Mouse (Mus musculus): Measurements from ENCODE around the gene Wipf3. TPM values are rescaled to one million over a fixed set of nuclear protein-coding genes. Genes with fewer than 3 reads are reported as not detected.

Gene Wipf3
- total RNA-seq (2021) = 1 to 10 TPM; 4.6 to 8.2 TPM
- long read RNA-seq, experiment 1, partial matches to known transcripts = 1 of 1 reads
- long read RNA-seq, experiment 1, other reads (novel, unspliced or antisense) = 0 of 1 reads
- long read RNA-seq, experiment 2 = 0 reads

- DNase-seq = peak; percentile 86
Observed at GRCm38 (mm10) chr6:54429447-54430194, at the start of gene Wipf3. Wipf3 (plus strand) TSS chr6:54429603.

- DNase-seq = no peak
Observed at GRCm38 (mm10) chr6:54382636-54383035, 46.8 kb upstream of the Wipf3 start.

GRCm38 (mm10) chr6:54383893-54384524 is 45.4 kb upstream of the Wipf3 start:
- no peak for DNase-seq

GRCm38 (mm10) chr6:54384777-54385176 is 44.6 kb upstream of the Wipf3 start:
- no peak for DNase-seq

DNA sequence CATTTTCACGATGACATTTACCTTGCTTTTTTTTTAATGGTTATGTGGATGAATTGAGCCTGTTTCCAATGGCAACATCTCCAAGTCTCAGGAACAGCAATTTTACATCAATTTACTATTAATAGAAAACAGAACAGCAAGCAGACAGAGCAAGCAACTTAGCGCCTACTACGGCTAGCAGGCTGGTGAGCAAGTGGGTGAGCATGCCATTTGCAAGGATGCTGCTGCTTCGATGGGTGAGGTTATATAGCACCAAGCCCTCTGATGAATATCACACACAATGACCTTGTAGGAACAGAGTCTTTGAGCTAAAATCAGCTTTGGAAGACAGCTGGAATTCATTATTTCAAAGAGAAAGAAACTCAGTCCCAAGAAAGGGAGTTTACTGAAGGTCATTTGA is 43.0 kb upstream of the Wipf3 start:
- DNase-seq = no peak

DNA sequence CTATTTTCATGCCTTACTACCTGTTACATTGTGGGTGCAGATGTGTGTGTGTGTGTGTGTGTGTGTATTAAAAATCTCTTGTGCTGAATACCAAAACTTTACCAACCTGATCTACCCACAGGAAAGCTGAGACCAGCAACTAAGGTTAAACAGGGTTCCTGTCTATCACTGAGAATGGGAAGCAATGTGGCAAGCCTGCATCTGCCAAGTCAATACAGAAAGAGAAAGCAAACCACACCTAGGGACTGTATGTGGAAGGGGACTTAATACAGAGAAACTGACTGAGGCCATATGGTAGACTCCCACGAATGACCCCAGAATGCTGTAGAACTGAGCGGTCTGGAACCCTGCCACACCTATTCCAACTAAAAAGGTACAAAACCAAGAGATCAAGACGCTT is 42.4 kb upstream of the Wipf3 start:
- DNase-seq = no peak

GRCm38 (mm10) chr6:54387751-54388150 is 41.7 kb upstream of the Wipf3 start:
- DNase-seq = no peak

- DNase-seq = no peak
Observed at GRCm38 (mm10) chr6:54388690-54389275, 40.6 kb upstream of the Wipf3 start.

DNA sequence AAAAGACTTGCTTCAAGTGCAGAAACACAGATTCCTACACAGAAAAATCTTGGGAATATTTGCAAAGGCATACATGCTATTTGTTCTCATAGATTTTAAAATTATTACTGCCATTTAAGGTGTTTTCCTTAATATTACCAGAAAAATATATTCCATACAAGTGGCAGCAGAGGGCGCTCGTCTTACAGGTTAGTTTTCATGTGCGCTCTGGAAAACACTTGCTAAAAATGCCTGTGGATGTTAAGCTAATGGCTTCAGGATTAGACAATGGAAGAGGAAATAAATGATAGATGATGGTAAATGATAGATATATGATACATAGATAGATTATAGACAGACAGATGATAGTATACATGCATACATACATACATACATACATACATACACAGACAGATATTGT is 37.6 kb upstream of the Wipf3 start:
- DNase-seq = peak; percentile 61

- DNase-seq = no peak
Observed at GRCm38 (mm10) chr6:54393886-54394285, 35.5 kb upstream of the Wipf3 start.

- no peak for DNase-seq
Observed at GRCm38 (mm10) chr6:54399194-54399923, 30.0 kb upstream of the Wipf3 start.

DNA sequence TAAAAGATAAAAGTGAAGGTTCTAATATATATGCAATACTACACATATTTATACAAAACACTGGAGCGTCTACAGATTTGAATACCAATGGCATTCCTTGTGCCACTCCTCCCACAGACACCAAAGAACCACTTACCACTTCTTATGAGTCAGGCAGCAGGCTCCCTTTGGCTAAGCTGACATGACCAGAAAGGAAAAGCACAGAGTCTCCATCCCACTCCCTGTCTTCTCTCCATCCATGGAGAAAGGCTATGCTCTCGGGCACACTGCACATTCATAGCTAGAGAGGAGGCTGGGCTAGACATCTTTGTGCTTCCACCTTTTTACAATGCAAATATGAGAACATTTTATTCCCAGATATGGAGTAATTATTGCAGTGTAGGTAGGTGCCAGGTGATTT is 27.9 kb upstream of the Wipf3 start:
- no peak for DNase-seq

- DNase-seq = no peak
Observed at GRCm38 (mm10) chr6:54404916-54405315, 24.5 kb upstream of the Wipf3 start.

DNA sequence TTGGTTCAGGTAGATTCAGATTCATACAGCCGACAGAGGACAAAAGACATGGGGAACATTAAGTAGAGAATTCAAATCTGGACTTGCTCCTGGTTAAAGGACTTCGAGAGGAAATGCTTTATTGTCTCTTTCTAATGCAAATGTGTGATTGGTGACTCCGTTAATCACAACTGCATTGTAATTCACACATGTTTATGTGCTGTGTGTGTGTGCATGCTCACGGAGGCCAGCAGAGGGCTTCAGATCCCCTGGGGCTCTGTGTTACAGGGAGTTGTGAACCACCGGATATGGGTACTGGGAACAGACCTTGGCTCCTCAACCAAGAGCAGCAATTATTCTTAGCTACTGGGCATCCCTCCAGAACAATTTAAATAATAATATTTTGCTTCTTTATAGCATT is 23.3 kb upstream of the Wipf3 start:
- DNase-seq = no peak

DNA sequence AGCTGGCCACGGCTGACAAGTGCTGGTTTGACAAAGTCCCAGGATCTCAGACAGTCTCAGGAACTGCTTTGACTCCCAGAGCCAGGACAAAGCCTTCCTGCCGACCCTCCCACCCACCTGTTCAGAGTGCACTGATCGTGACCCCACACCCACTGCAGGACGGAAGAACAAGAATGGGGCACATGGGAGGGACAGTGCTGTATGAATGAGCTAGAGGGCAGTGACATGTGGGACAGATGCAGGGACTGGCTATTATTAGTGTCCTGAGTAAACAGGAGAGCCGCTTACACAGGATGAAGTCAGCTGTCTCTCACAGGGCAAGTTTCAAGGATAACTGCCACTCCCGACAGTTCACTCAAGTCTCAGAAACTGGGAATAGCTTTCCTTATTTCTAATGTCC is 20.1 kb upstream of the Wipf3 start:
- no peak for DNase-seq

DNA sequence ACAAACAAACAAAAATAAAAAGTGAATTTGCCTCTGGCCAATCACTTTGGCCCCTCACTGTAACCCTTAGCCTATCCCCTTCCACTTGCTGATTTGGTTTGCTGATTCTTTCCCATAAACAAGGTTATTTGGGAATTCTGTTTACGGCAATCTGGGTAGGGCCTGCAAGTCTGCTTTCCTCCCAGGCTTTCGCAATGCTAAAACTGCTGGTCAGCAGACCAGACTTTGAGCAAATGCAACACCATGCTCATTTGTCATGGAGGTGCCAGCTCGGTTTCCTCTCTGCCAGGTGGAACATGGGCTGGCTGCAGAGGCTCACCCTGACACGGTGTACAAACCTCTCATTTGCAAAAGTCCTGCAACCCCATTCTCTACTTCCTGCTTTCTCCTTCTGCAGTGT is 19.0 kb upstream of the Wipf3 start:
- DNase-seq = no peak

GRCm38 (mm10) chr6:54411591-54411990 is 17.8 kb upstream of the Wipf3 start:
- no peak for DNase-seq

DNA sequence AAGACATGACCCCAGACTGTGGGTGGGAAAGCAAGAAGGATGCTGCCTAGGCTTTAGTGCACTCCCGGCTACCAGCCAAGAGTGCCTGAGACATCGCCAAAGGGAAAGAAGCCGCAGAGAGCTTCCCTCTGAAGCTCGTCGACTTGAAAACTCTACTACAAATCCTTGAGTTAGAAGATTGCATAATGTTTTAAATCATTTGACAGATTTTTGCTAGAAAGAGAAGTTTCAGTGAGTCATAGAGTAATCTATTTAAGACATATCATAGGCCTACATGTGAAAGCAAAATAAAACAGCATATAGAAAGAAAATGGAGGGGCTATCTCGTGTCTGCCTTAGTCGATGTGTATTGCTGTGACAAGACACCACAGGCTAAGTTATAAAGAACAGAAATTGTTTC is 16.5 kb upstream of the Wipf3 start:
- no peak for DNase-seq

DNA sequence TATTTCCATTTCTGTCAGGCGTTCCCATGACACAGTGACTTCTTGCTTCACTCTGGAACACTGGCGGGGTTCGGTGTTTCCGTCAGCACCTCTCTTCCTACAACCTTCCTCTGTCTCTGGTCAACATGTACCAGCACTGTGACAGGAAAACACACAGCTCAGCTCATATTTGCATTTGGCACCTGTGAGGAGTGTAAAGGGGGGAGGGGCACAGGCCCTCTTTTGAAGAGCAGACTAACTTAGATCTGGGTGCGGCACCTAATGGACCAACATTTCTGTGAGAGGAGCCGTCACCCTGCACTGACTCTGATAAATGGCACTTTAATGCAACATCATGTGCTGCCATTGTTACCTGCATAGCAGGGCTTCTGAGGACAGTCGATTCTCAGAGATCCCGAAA is 4.2 kb upstream of the Wipf3 start:
- DNase-seq = no peak

DNA sequence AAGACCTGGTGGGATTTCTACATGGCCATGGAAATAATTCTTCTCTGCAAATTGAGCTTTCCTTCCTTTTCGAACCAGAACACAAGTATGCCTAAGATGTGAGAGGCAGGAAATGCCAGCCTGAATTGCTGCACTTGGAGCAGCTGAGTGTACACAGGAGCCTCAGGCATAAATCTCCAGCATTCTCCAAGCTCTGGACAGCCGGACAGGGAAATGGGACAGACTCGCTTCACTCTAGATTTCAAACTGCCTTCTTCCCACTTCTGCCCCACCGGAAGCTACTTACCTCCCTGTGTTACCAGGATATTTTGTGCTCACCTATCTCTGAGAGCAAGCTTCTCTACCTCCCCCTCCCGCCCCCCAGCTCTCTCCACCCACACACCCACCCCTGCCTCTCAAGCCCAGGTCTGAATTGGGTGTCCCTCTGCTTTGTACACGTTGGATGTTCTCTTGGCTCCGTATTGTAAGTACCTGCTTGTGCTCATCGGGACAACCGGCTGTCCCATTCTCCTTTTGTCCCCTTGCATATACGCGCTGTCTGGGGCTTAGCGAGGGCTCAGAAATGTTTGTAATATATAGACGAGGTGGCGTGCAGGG is 455 bp upstream of the Wipf3 start:
- no peak for DNase-seq

DNA sequence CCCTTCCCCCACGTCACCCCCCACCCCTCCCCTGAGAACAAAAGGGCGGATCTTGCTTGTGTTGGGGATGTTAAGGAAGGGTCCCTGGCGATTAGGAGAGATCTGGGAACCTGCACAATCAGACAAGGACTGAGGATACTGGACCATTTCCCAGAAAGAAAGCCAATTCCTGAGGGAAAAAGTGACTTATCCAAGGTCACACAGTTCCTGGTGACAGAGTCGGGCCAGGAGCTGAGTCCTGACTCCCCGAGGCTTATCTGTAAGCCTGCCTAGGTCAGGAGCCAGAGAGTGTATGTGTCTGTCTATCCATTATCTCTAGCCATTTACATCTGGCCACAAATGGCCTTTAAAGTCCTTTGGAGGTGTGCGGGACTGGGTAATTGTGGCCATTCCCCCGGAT is 818 bp downstream of the Wipf3 start:
- DNase-seq = peak; percentile 16

- DNase-seq = no peak
Observed at GRCm38 (mm10) chr6:54431761-54432160, 2.4 kb downstream of the Wipf3 start.

Data from adrenal gland, postnatal 10 days (tissue).